Mouse (Mus musculus): ENCODE results near the gene Stard5. TPM values are rescaled to one million over a fixed set of nuclear protein-coding genes. Genes with fewer than 3 reads are reported as not detected.
A peak's percentile ranks its signal among the peaks of the same experiment; 100 is the strongest.

The Stard5 gene
- total RNA-seq, 2 experiments from 2014 or later, result 7.3 to 10.4 TPM

GRCm38 (mm10) chr7:83631073-83631827 is 509 bp upstream of the Stard5 start:
- intact Hi-C loops (cut with DNase I), result loop anchor here (5.0 to 10.0 kb wide), 2 partner anchors 39 to 66 kb away; no protein-coding TSS in a partner anchor

GRCm38 (mm10) chr7:83632682-83633120 is 942 bp downstream of the Stard5 start:
- no peak for DNase-seq (ENCODE audit: low spot score in 2 of 2)
- intact Hi-C loops (cut with DNase I), result loop anchor here (5.0 to 10.0 kb wide), 2 partner anchors 40 to 68 kb away; no protein-coding TSS in a partner anchor

More at GRCm38 (mm10) chr7:83631073-83631827, 509 bp upstream of the Stard5 start:
- DNase-seq (ENCODE audit: low spot score in 2 of 2), result no peak

DNA sequence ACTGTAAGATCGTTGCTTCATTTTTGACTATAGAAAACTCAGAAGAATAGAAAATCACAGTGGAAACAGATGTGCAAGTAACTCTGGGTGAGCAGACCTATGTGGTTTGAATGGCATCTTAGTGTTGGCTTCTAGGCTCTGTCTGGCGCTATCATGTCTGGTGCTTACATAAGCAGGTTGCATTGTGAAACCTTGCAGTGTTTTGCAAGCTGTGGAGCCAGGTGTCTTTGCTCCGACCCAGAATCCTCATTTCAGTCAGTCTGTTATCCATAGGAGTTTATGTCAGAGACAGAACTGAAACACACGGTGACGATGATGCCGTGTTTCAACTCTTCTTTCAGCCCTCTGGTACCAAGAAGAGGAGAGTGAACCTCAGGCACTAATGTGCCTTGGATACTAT is 2.1 kb downstream of the Stard5 start:
- no peak for DNase-seq (ENCODE audit: low spot score in 2 of 2)
- intact Hi-C loops (cut with DNase I), result loop anchor here (5.0 to 10.0 kb wide), 2 partner anchors 42 to 69 kb away; no protein-coding TSS in a partner anchor

- intact Hi-C loops (cut with DNase I), result loop anchor here (10.0 kb wide), 1 partner anchor 71 kb away; no protein-coding TSS in a partner anchor
- DNase-seq (ENCODE audit: low spot score in 2 of 2), result no peak
Measured at GRCm38 (mm10) chr7:83635726-83636125, 4.0 kb downstream of the Stard5 start.

GRCm38 (mm10) chr7:83636425-83636824 is 4.7 kb downstream of the Stard5 start:
- DNase-seq (ENCODE audit: low spot score in 2 of 2), result no peak
- intact Hi-C loops (cut with DNase I), result loop anchor here (10.0 kb wide), 1 partner anchor 72 kb away; no protein-coding TSS in a partner anchor

DNA sequence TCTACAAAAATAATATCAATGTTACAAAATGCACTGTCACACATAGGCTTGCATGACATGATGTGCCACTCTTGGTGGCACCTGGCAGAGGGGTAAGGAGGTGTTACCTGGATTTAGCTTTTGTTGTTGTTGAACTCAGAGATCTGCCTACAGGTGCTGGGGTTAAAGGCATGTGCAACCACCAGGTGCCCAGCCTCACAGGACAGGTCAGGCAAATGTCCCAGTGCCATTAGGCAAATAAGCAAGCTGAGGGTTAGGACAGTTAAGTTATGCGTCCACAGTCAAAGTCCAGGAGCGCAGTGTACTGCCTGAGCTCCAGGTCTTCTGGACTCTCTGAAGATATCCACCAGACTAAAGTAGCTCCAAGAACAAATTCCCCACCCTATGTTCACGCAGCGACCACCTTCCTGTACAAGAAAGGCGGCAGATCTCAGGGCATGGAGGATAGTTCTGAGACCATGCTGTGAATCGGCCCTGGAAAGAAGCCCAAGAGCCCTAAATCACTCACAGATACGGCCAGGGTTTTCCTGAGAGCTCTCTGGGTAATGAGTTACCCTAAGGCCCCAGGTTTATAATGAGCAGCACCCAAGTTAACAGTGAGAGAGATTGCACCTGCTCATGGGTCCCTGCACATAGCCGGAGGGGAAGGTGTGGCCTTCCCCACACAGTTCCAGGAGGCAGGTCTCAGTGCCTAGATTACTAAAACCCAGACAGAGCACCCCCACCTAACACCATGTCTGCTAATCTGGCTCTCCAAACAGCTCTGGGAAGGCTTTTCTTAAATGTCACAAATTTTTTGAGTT is 6.2 kb downstream of the Stard5 start:
- DNase-seq (ENCODE audit: low spot score in 2 of 2), result no peak
- intact Hi-C loops (cut with DNase I), result loop anchor here (10.0 kb wide), 1 partner anchor 73 kb away; no protein-coding TSS in a partner anchor

- intact Hi-C loops (cut with DNase I), result loop anchor here (10.0 kb wide), 1 partner anchor 74 kb away; no protein-coding TSS in a partner anchor
- DNase-seq (ENCODE audit: low spot score in 2 of 2), result no peak
Measured at GRCm38 (mm10) chr7:83639084-83639483, 7.3 kb downstream of the Stard5 start.

GRCm38 (mm10) chr7:83640581-83640980 is 8.8 kb downstream of the Stard5 start:
- intact Hi-C loops (cut with DNase I), result no loop called here
- DNase-seq (ENCODE audit: low spot score in 2 of 2), result no peak

- no peak for DNase-seq (ENCODE audit: low spot score in 2 of 2)
- intact Hi-C loops (cut with DNase I), result no loop called here
Measured at GRCm38 (mm10) chr7:83641163-83641562, 9.4 kb downstream of the Stard5 start.

DNA sequence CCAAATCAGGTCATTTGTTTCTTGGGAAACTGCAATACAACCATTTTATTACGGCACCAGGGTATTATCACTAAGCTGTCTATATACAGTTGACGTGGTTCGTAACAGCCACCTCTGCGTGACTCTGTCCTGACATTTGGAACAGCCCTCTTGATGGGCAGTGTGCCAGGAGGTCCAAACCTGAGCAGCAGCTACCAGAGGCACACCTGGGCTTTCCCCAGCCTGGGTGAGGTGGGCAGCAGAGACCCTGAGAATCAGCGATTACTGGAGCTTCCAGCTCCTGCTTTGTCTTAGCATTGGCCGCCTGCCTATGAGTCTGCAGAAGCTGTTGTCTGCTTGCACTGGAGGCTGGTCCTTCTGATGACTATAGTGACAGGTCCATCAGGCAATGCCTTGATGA is 11.8 kb downstream of the Stard5 start:
- DNase-seq (ENCODE audit: low spot score in 2 of 2), result no peak
- intact Hi-C loops (cut with DNase I), result no loop called here

GRCm38 (mm10) chr7:83644761-83645160 is 13.0 kb downstream of the Stard5 start:
- no peak for DNase-seq (ENCODE audit: low spot score in 2 of 2)
- intact Hi-C loops (cut with DNase I), result no loop called here

DNA sequence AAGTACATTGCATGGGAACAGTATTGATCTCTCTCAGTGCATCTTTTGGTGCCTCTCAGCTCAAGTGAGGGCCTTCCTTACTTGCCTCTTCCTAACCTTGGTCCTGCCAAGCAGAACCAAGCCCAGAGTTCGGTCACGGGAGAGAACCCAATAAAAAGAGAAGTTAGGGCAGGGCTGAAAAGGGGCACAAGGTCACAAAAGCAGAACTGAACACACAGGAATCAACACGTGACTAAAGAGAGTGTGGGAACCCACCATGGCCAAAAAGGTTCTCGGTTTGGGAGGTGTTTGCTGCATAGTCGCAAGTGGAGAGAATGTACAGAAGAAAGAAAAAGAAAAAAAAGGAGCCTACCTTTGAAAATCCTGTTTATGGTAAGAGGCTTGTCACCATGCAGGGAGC is 13.7 kb downstream of the Stard5 start:
- no peak for DNase-seq (ENCODE audit: low spot score in 2 of 2)
- intact Hi-C loops (cut with DNase I), result no loop called here

DNA sequence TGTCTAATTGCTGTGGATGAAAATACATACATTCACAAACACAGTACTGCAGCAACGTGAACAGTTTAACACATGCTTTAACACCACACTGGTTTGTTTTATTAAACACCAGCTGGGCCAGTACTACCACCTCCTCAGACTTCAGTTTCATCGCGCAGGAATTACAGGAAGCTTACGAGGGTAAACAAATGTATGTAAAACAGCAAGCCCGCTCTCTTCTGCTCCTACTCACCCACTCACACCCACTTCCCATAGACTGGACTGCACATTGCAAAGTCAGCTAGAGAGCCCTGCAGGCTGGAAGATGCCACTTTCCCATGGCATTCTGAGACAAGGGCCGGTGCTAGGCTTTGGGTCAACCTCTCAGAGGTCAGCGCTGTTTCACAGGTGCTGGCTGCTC is 17.0 kb downstream of the Stard5 start:
- DNase-seq (ENCODE audit: low spot score in 2 of 2), result peak; percentile 37 to 65
- intact Hi-C loops (cut with DNase I), result no loop called here

DNA sequence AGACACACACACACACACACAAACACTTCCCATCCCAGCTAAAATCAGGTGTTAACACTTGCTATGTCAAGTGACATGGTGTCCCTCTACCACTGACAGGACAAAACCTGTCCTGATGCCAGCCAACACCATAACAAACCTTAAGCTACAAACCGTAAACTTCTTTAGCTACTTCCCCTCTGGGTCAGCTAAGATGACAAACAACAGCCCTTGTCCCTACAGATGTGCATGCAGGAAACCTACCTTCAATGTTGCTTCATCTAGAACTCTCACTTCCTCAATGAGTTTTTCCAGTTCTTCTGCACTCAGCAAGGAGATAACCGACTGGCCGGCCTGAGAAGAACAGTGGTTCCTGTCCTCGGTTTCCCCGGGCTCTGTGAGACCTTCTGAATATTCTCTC is 18.9 kb downstream of the Stard5 start:
- intact Hi-C loops (cut with DNase I), result no loop called here
- no peak for DNase-seq (ENCODE audit: low spot score in 2 of 2)

DNA sequence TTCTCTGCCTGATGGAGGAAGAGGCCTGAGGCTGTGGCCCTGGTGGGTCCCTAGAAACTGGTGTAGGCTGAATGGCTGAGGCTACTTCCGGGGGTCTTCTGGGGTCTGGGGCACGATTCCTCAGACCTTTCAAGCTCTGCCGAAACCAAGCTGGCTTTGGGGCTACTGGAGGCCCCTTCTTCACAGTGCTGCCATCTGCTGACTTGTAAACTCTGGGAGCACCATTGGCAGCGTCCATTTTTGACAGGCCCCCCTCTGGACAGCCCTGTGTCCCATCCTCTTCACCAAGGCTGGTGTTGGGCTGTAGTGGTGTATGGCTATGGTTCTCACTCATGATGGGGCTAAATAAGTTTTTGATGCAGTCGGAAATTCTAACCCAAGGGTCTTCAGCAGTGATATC is 20.7 kb downstream of the Stard5 start:
- intact Hi-C loops (cut with DNase I), result no loop called here
- no peak for DNase-seq (ENCODE audit: low spot score in 2 of 2)

- intact Hi-C loops (cut with DNase I), result no loop called here
- DNase-seq (ENCODE audit: low spot score in 2 of 2), result no peak
Measured at GRCm38 (mm10) chr7:83653605-83654051, 21.9 kb downstream of the Stard5 start.

DNA sequence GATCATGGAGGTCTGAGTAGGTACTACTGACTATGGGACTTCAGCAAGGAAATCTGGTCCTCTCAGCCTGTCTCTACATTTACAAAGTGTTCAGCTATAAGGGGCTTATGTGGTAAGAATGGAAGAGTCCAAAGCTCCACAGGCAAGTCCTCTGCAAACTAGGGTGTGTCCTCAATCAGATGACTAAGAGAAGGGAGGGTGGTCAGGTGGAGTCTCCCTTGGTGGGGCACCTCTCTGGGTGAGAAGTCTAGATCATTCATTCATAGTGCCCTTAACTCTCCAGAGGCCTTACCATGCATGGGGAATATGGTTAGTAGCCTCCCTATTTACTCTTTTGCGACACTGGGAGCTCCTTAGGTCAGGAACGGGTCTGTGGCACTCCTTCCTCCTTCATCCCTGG is 22.4 kb downstream of the Stard5 start:
- intact Hi-C loops (cut with DNase I), result no loop called here
- no peak for DNase-seq (ENCODE audit: low spot score in 2 of 2)

DNA sequence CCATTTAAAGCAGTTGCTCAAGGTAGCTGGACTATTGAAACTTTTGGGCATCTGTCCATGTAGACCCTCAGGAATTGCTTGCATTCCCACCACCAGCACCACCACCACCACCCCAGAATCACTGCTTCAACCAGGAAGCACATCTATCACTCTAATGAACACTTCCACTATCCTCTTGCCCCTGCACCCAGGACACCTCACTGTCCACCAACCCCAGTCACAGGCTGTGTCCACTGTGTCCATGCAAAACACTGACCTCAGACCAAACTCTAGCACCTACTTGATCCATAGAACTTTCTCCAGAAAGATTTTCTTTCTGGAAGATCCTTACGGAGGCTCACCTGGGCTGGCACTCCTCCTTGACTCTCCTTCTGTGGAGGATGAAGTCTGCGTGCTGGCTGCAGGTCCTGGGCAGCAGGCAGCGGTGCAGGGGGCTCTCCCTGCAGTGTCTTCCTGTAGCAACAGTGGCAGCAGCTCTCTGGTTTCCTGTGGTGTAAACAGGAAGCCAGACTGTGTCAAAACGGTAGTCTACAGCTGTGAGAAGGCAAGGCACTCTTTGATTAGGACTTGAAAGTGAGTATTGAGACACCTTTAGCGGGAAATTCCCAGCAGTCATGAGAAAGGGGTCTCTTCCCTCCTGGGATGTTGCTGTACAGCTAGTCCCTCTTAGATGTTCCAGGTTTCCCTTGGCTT is 23.3 kb downstream of the Stard5 start:
- intact Hi-C loops (cut with DNase I), result no loop called here
- no peak for DNase-seq (ENCODE audit: low spot score in 2 of 2)

DNA sequence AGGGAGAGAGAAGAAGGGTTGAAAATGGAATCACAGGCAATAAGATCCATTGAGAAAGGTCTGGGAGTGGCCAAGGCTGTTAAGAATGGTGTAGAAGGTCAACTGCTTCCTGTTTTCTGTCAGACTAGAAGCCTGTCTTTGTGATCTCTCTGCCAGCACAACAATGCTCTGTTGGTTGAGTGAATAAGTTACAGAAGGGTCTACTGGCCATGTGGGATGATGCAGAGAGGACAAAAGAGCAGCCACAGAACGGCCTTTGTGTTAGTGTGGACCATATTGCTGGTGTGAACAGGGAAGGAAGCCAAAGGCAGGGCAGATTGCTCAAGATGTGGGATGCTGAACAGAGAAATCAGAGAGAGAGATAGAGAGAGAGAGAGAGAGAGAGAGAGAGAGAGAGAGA is 27.0 kb downstream of the Stard5 start:
- intact Hi-C loops (cut with DNase I), result no loop called here
- DNase-seq (ENCODE audit: low spot score in 2 of 2), result no peak
